Mouse (Mus musculus): Measurements from ENCODE around the gene Morn1. TPM values are rescaled to one million over a fixed set of nuclear protein-coding genes. Genes with fewer than 3 reads are reported as not detected.
"Not testable (repeated sequence)": the region's sequence is repeated elsewhere in the genome, so short reads cannot be mapped to it uniquely, and the experiment has no call there.

The Morn1 gene
- total RNA-seq, 2 experiments from 2014 or later: 8.4 to 11.6 TPM

DNA sequence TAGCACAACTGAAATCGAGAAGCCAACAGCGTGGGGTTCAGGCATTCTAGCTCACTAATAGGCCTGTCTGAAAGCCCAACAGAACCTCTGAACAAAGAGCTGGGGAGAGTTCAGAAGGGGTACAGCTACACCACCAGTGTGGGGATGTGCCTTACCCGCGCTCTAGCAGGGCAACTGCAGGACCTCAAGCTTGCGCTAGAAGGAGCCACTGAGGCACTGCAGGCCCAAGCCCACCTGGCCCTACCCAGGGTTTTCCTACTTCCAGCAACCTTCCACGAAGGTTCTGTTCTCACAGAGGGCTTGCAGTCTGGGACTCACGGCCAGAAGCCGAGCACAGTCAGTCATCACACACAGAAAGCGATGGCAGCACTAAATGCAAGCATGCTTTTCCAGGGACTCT, 11.2 kb upstream of the Morn1 start:
- no peak for DNase-seq (ENCODE audit: low spot score in 2 of 2)

GRCm38 (mm10) chr4:155075813-155076212, 10.6 kb upstream of the Morn1 start:
- intact Hi-C loops (cut with DNase I): no loop called here
- no peak for DNase-seq (ENCODE audit: low spot score in 2 of 2)

More for the DNA sequence above, 11.2 kb upstream of the Morn1 start:
- intact Hi-C loops (cut with DNase I): no loop called here

DNA sequence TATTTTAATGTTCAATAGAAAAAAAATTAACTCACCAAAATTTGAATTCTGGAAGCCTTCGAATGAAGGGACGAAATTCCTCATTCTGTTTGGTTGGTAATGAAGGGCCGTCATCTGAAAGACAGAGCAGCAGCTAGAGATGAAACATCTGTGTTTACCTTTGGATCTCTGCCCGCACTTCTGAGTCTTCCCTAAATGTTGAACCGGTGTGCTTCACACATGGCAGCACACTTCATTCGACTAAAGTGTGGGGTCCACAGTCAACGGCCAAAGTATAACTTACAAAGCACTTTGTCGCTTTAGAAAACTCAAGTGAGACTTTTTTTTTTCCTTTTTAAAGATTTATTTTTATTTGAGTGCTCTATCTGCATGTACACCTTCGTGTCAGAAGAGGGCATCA, 9.7 kb upstream of the Morn1 start:
- intact Hi-C loops (cut with DNase I): no loop called here
- no peak for DNase-seq (ENCODE audit: low spot score in 2 of 2)

DNA sequence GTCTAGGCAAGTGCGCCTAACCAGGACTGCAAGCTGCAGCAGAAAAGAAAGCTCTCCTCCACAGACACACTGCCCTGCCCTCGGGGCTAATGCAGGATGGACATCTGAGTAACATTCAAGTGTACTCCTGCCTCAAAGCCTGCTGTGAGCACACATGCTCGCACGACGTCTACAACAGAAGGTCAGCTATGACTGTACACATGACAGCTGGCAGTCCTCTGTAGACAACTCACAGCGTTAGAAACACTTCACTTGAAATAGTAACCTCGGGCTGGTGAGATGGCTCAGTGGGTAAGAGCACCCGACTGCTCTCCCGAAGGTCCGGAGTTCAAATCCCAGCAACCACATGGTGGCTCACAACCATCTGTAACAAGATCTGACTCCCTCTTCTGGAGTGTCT, 7.6 kb upstream of the Morn1 start:
- DNase-seq (ENCODE audit: low spot score in 2 of 2); intact Hi-C loops (cut with DNase I): not testable (repeated sequence)

- intact Hi-C loops (cut with DNase I): no loop called here
- no peak for DNase-seq (ENCODE audit: low spot score in 2 of 2)
Observed at GRCm38 (mm10) chr4:155079666-155080065, 6.7 kb upstream of the Morn1 start.

GRCm38 (mm10) chr4:155083553-155083952, 2.8 kb upstream of the Morn1 start:
- intact Hi-C loops (cut with DNase I): no loop called here

DNA sequence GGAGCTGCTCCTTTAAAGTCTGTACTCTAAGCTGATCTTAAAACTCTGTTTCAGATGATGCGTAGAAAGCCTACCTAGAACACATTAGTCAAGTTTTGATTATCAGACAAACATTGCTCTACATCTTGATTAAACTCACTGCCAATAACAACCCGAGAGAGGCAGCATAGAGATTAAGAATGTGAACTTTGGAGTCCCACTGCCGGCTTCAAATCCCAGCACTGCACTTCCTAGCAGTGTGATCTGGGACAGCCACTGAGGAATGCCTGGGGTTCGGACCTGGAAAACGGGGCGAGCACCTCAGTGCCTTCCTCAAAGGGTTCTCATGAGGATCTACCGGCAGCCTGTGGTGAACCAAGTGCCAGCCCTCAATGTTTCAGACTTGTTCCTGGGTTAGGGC, 2.0 kb upstream of the Morn1 start:
- DNase-seq (ENCODE audit: low spot score in 2 of 2): no peak
- intact Hi-C loops (cut with DNase I): no loop called here

More at GRCm38 (mm10) chr4:155083553-155083952, 2.8 kb upstream of the Morn1 start:
- DNase-seq (ENCODE audit: low spot score in 2 of 2): no peak

GRCm38 (mm10) chr4:155085206-155086107, 920 bp upstream of the Morn1 start:
- intact Hi-C loops (cut with DNase I): loop anchor here (5.0 kb wide), 1 partner anchor 222 kb away; no protein-coding TSS in a partner anchor
- no peak for DNase-seq (ENCODE audit: low spot score in 2 of 2)

GRCm38 (mm10) chr4:155089241-155089640, 2.9 kb downstream of the Morn1 start:
- no peak for DNase-seq (ENCODE audit: low spot score in 2 of 2)
- intact Hi-C loops (cut with DNase I): loop anchor here (5.0 kb wide), 1 partner anchor 218 kb away; no protein-coding TSS in a partner anchor

DNA sequence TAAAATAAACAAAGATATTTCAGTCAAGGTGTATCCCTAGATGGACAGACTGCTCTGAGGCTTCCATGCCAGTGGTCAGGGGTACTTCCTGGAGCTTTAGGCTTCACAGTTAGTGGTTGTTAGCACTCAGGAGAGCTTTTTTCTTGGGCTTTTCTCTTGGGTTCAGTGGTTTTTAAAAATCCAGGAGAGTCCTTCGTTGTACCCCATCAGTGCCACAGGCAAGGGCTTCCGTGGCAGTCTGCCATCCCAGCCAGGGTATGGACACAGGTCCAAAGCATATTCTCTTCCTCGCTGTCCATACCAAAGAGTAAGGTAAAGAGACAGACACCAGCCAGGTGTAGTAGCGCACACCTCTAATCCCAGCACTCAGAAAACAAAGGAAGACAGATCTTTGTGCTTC, 3.8 kb downstream of the Morn1 start:
- no peak for DNase-seq (ENCODE audit: low spot score in 2 of 2)
- intact Hi-C loops (cut with DNase I): no loop called here

DNA sequence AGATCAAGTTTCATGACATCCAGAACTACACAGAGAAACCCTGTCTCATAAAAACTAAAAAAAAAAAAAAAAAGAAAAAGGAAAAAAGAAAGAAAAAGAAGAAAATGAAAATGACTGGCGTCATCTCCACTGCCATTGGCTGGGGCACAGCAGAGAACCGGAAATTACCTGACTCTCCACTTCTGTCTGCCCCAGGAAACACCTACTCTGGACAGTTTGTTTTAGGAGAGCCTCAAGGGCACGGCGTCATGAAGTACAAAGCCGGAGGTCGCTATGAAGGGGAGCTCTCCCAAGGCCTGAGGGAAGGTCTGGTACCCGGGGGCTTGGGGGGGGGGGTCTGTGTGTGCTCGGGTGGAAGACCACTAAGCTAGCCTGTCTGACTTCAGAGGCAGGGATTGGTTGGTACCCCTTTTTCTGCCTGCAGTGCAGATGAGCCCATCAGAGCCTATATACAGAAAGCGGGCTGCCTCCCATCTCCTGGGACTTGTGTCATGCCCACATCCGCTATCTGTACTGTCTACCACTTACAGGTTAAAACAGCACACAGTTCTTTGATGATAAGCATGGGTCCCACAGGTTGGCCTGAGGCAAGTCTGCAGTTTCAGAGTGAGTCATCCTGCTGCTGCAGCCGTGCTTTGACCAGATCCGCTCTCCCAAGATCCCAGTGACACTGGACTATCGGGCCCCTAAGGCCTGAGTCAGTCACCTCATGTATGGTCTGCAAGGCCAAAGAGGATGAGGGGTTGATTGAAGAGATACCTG, 4.5 kb downstream of the Morn1 start:
- intact Hi-C loops (cut with DNase I): no loop called here
- DNase-seq (ENCODE audit: low spot score in 2 of 2): no peak

DNA sequence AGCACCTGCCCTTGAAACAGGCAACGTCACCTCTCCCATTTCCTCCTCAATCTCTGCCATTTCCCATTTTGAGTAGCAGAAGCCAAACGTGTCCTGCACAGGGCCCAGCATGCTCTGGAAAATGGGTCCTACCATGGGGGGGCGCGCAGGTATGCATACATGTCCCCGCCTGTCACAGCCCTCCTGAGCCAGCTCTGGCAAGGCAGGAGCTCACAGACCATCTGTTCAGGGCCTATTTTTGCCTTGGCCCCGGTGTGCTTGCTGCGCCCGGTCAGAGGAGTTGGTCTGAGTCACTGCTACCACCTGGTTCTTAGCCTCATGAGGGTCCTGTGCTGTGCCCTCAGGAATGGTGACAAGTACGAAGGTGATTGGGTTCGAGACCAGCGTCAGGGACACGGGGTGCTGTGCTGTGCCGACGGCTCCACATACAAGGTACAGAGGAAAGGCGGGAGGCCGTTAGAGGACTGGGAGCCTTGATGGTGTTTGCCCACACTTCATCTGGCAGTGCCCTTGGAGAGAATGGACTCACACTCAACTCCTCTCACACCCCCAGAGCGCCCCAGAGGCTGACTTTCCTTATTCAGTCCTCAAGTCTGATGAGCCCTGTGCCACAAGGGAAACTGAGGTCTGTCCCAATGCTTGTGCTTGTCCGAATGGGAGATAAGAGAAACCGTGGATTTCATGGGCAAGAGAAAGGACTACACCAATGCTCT, 6.5 kb downstream of the Morn1 start:
- no peak for DNase-seq (ENCODE audit: low spot score in 2 of 2)
- intact Hi-C loops (cut with DNase I): no loop called here

DNA sequence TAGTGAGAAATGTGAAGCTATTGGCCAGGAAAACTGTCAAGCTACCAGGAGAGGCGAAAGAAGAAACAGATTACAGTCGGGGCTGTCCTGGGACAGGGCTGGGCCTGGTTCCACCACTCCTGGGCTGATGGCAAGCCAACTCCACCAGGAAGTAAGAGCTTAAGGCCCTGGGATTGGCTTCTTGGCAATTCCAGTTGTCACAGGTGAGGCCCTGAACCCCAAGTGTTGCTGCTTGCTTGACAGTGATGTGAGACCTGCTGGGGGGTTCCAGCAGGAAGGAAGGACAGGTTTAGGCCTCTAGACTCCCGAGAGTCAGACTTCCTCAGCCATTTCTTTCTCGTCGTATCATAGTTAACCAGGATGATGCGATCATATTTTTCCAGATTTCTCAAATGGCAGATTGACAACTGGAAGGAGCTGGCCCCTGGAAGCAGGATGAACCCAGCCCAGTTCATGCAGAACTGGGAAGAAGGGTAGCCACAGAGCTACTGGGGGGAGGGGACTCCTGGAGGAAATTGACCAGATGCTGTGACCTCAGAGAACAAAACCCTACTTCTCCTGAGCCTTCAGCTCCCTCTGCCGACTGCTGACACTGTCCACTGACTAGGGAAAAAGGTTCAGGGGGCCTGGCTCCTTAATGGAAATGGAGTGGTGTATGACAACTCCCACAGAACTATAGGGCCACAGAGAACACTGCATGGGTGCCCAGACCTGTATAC, 7.2 kb downstream of the Morn1 start:
- DNase-seq (ENCODE audit: low spot score in 2 of 2): no peak
- intact Hi-C loops (cut with DNase I): no loop called here

GRCm38 (mm10) chr4:155094565-155094964, 8.2 kb downstream of the Morn1 start:
- DNase-seq (ENCODE audit: low spot score in 2 of 2): no peak
- intact Hi-C loops (cut with DNase I): no loop called here

- DNase-seq (ENCODE audit: low spot score in 2 of 2): peak; percentile 82 to 85
- intact Hi-C loops (cut with DNase I): loop anchor here (1.0 to 5.0 kb wide), 2 partner anchors 57 to 154 kb away; partner anchors contain the start of gene Faap20
Observed at GRCm38 (mm10) chr4:155095238-155095900, 9.0 kb downstream of the Morn1 start.

- DNase-seq (ENCODE audit: low spot score in 2 of 2): no peak
- intact Hi-C loops (cut with DNase I): loop anchor here (1.0 to 5.0 kb wide), 2 partner anchors 56 to 153 kb away; partner anchors contain the start of gene Faap20
Observed at GRCm38 (mm10) chr4:155095967-155096366, 9.6 kb downstream of the Morn1 start.

DNA sequence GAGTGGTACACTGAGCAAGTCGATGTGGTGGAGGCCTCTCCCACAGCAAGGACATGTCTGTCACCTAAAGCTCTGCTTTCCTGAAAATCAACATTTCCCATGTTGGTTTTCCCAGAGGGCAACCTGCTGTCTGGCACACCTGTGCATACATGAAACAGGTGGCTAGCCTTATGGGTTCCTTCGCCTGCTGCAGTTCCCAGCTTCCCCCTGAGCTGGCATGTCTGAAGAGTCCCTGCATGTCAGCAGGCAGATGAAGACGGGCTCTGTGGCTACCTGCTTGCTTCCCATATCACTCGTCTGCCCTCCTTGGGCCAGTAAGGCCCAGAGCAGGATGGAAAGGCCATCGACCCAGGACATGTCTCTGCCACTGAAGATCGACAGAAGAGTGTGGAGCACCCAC, 11.1 kb downstream of the Morn1 start:
- intact Hi-C loops (cut with DNase I): loop anchor here (5.0 kb wide), 1 partner anchor 55 kb away; no protein-coding TSS in a partner anchor
- no peak for DNase-seq (ENCODE audit: low spot score in 2 of 2)

GRCm38 (mm10) chr4:155098572-155098971, 12.2 kb downstream of the Morn1 start:
- intact Hi-C loops (cut with DNase I): loop anchor here (5.0 kb wide), 1 partner anchor 54 kb away; no protein-coding TSS in a partner anchor

DNA sequence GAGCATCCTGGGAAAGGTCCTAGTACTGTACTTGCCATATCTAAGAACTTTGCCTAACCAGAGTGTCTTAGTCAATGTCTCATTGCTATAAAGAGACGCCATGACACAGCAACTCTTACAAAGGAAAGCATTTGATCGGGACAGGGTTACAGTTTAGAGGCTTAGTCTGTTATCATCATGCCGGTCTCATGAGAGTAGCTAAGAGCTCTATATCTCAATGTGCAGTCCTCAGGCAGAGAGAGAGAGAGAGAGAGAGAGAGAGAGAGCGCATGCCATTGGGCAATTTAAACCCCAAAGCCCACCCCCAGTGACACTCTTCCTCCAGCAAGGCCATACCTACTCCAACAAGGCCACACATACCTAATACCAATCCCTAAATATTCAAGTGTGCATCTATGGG, 21.5 kb downstream of the Morn1 start:
- intact Hi-C loops (cut with DNase I): no loop called here
- no peak for DNase-seq (ENCODE audit: low spot score in 2 of 2)

More at GRCm38 (mm10) chr4:155098572-155098971, 12.2 kb downstream of the Morn1 start:
- DNase-seq (ENCODE audit: low spot score in 2 of 2): no peak
